Mouse (Mus musculus): ENCODE measurements around the gene H2-DMb1. TPM values are rescaled to one million over a fixed set of nuclear protein-coding genes. Genes with fewer than 3 reads are reported as not detected.
"Not testable (repeated sequence)": the region's sequence is repeated elsewhere in the genome, so short reads cannot be mapped to it uniquely, and the experiment has no call there.

The H2-DMb1 gene
- total RNA-seq, 2 experiments from 2014 or later: 2.2 to 2.7 TPM

- DNase-seq (ENCODE audit: low spot score in 2 of 2): no peak
These were observed 9.8 kb upstream of the H2-DMb1 start, which contains the start of gene H2-DMb2 for GRCm38 (mm10) chr17:34143033-34143432. Gene H2-DMb2 (plus strand): TSS chr17:34143307.

- no peak for DNase-seq (ENCODE audit: low spot score in 2 of 2)
These were observed 9.4 kb upstream of the H2-DMb1 start for GRCm38 (mm10) chr17:34143461-34143860.

GRCm38 (mm10) chr17:34144221-34144620 is 8.7 kb upstream of the H2-DMb1 start:
- DNase-seq (ENCODE audit: low spot score in 2 of 2): not testable (repeated sequence)

- no peak for DNase-seq (ENCODE audit: low spot score in 2 of 2)
These were observed 7.9 kb upstream of the H2-DMb1 start for GRCm38 (mm10) chr17:34144960-34145371.

- no peak for DNase-seq (ENCODE audit: low spot score in 2 of 2)
These were observed 2.7 kb downstream of the H2-DMb1 start for GRCm38 (mm10) chr17:34155534-34155933.

GRCm38 (mm10) chr17:34164202-34164895 is 11.5 kb downstream of the H2-DMb1 start:
- DNase-seq (ENCODE audit: low spot score in 2 of 2): no peak

GRCm38 (mm10) chr17:34165033-34165730 is 12.3 kb downstream of the H2-DMb1 start:
- DNase-seq (ENCODE audit: low spot score in 2 of 2): no peak

GRCm38 (mm10) chr17:34169279-34169678 is 16.4 kb downstream of the H2-DMb1 start:
- DNase-seq (ENCODE audit: low spot score in 2 of 2): peak; percentile 16 to 26

- no peak for DNase-seq (ENCODE audit: low spot score in 2 of 2)
These were observed 17.6 kb downstream of the H2-DMb1 start for GRCm38 (mm10) chr17:34170487-34170876.

- peak; percentile 83 to 86 for DNase-seq (ENCODE audit: low spot score in 2 of 2)
These were observed 18.1 kb downstream of the H2-DMb1 start for GRCm38 (mm10) chr17:34170877-34171498.

- no peak for DNase-seq (ENCODE audit: low spot score in 2 of 2)
These were observed 19.7 kb downstream of the H2-DMb1 start for GRCm38 (mm10) chr17:34172528-34172927.

GRCm38 (mm10) chr17:34174075-34174474 is 21.2 kb downstream of the H2-DMb1 start:
- no peak for DNase-seq (ENCODE audit: low spot score in 2 of 2)

GRCm38 (mm10) chr17:34177179-34177578 is 24.3 kb downstream of the H2-DMb1 start:
- DNase-seq (ENCODE audit: low spot score in 2 of 2): no peak

GRCm38 (mm10) chr17:34179019-34179418 is 26.1 kb downstream of the H2-DMb1 start:
- no peak for DNase-seq (ENCODE audit: low spot score in 2 of 2)

- no peak for DNase-seq (ENCODE audit: low spot score in 2 of 2)
These were observed 27.3 kb downstream of the H2-DMb1 start for GRCm38 (mm10) chr17:34179913-34180859.

- no peak for DNase-seq (ENCODE audit: low spot score in 2 of 2)
These were observed 30.8 kb downstream of the H2-DMb1 start for GRCm38 (mm10) chr17:34183564-34184219.

GRCm38 (mm10) chr17:34185526-34185925 is 32.7 kb downstream of the H2-DMb1 start:
- DNase-seq (ENCODE audit: low spot score in 2 of 2): no peak

GRCm38 (mm10) chr17:34186885-34187260 is 34.0 kb downstream of the H2-DMb1 start:
- DNase-seq (ENCODE audit: low spot score in 2 of 2): no peak

GRCm38 (mm10) chr17:34187261-34187916 is 34.5 kb downstream of the H2-DMb1 start, which contains the start of the genes Tap1 and Psmb9:
Gene Tap1 (plus strand): TSS chr17:34187553.
Gene Psmb9 (minus strand): TSS chr17:34187764.
- peak; percentile 95 to 97 for DNase-seq (ENCODE audit: low spot score in 2 of 2)

GRCm38 (mm10) chr17:34188010-34188409 is 35.1 kb downstream of the H2-DMb1 start:
- DNase-seq (ENCODE audit: low spot score in 2 of 2): no peak

All from left cerebral cortex, adult 18-20 months (tissue).